Mouse (Mus musculus): ENCODE measurements around the gene Scgn. TPM values are rescaled to one million over a fixed set of nuclear protein-coding genes. Genes with fewer than 3 reads are reported as not detected.

The Scgn gene
- polyA plus RNA-seq, 1 experiment from 2014 or later: not detected

DNA sequence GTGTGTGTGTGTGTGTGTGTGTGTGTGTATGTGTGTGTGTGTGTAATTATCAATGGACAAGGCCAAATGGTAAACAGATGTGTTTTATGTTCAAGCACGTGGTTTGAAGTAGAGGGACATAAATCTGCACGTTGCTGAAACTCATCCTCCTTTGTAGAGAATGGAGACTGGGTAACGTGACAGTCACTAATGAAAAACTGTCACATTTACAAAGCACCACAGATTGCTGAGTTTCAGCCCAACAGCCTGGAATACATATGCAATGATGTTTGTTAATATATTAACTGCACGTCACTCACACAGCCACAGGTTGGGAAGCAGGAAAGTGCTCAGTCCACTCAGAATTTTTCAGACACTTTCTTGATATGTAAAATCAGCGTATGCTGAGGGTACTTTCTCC is 563 bp downstream of the Scgn start:
- no peak for ATAC-seq (ENCODE audit: insufficient number of reproducible peaks, low FRiP score, low TSS enrichment, low read depth)
- Histone ChIP-seq H3K27ac (no peak overlapping the region), H3K9me3 (no peaks in the 10 kb centered on the region), H3K36me3 (no peaks in the 10 kb centered on the region), H3K9ac (no peak overlapping the region), H3K4me2 (no peak overlapping the region), H3K27me3 (peaks cover 17% of the 10 kb centered on the region), H3K4me1 (no peaks in the 10 kb centered on the region; the same call in 1 of the 2 replicates), H3K4me3 (no peak overlapping the region)
- 13% methylated on average over 5 of the region's 5 CpGs for WGBS

DNA sequence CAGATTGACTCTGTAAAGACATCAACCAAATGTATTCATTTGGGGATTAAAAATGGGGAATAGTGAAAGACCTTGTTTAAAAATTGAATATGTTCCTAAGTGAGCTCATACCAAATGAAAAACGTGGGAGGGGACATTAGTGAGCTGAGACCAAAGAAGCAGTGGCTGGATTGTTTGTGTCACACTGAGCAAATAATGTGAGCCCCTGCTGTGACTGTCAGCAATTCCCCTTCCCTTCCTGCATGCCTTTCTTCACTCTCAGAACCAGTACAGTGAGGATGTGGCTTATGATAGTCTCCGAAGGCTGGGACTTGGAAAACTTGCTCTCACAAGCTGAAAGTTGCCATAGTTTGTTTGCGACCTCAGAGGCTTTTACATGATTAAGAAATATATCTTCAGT is 5.9 kb downstream of the Scgn start:
- Histone ChIP-seq H3K4me2 (no peak overlapping the region), H3K4me3 (no peak overlapping the region), H3K9me3 (no peaks in the 10 kb centered on the region), H3K36me3 (no peaks in the 10 kb centered on the region), H3K27ac (no peak overlapping the region), H3K27me3 (no peaks in the 10 kb centered on the region), H3K4me1 (no peaks in the 10 kb centered on the region), H3K9ac (no peak overlapping the region)
- ATAC-seq (ENCODE audit: insufficient number of reproducible peaks, low FRiP score, low TSS enrichment, low read depth): no peak
- WGBS: 45% methylated on average over 3 of the region's 3 CpGs

DNA sequence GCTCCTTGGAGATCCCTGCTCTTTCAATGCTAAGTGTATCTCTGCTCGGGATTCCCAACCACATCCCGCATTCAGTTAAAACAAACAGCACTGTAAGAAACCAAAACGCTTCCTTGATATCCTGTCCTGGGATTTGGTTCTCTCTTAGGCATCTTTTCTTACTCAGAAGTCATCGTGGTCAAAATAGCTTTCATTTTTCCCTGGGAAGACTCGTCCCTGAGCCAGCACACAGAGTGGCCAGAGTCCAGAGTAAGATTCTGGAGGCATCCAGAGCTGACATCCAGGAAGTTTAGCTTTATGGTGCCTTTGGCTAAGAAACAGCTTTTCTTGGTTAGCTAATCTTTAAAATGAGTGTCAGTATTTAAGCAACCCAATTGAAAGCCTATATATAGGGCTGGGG is 18.7 kb downstream of the Scgn start:
- H3K4me3 ChIP-seq: no peak overlapping the region
- ATAC-seq (ENCODE audit: insufficient number of reproducible peaks, low FRiP score, low TSS enrichment, low read depth): no peak
- no peaks in the 10 kb centered on the region for H3K27me3 ChIP-seq
- no peak overlapping the region for H3K27ac ChIP-seq
- no peaks in the 10 kb centered on the region for H3K36me3 ChIP-seq
- H3K4me2 ChIP-seq: no peak overlapping the region
- 62% methylated on average over 5 of the region's 5 CpGs for WGBS
- H3K4me1 ChIP-seq: no peaks in the 10 kb centered on the region
- no peak overlapping the region for H3K9ac ChIP-seq
- H3K9me3 ChIP-seq: no peaks in the 10 kb centered on the region

DNA sequence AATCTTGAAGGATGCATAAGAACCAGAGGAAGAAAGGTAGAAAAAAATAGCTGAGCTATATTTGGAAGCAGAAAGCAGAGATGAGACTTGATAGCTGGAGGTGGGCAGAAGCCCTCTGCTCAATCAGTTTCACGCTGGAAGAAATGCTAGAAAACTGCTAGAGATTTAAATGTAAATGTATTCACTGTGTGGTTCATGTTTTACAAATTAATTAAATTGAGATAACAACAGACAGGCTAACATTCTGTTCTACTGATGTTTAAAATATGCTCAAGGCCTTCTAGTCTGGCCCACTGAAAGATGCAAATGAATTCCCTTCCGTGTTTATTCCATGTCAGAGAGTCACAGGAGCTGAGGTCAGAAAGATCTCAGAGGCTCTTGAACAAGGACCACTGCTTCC is 19.1 kb downstream of the Scgn start:
- H3K9ac ChIP-seq: no peak overlapping the region
- no peaks in the 10 kb centered on the region for H3K36me3 ChIP-seq
- ATAC-seq (ENCODE audit: insufficient number of reproducible peaks, low FRiP score, low TSS enrichment, low read depth): no peak
- H3K27me3 ChIP-seq: no peaks in the 10 kb centered on the region
- no peak overlapping the region for H3K4me2 ChIP-seq
- H3K9me3 ChIP-seq: no peaks in the 10 kb centered on the region
- H3K27ac ChIP-seq: no peak overlapping the region
- H3K4me1 ChIP-seq: no peaks in the 10 kb centered on the region
- WGBS: 81% methylated on average over 2 of the region's 2 CpGs
- no peak overlapping the region for H3K4me3 ChIP-seq

DNA sequence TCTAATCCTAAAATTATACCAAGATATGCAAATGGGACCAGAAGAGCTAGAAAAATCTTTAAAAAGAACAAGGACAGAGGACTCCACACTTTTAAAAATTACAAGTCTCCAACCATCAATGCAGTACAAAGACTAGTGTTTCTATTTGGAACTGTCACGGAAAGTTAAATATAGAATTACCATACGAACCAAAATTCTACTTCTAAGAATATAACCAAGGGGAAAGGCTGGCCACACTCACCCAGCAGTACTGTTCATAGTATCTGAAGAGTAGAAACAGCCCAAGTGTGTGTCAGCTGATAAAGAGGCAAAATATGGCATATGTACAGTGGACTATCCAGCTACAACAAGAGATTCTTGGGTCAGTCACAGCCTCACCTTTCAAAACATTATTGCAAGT is 26.1 kb downstream of the Scgn start:
- Histone ChIP-seq H3K9ac (no peak overlapping the region), H3K9me3 (no peaks in the 10 kb centered on the region), H3K27ac (no peak overlapping the region), H3K4me1 (no peaks in the 10 kb centered on the region), H3K4me2 (no peak overlapping the region), H3K4me3 (no peak overlapping the region), H3K36me3 (no peaks in the 10 kb centered on the region), H3K27me3 (no peaks in the 10 kb centered on the region)
- WGBS: 72% methylated on average over 2 of the region's 2 CpGs
- ATAC-seq (ENCODE audit: insufficient number of reproducible peaks, low FRiP score, low TSS enrichment, low read depth): no peak

DNA sequence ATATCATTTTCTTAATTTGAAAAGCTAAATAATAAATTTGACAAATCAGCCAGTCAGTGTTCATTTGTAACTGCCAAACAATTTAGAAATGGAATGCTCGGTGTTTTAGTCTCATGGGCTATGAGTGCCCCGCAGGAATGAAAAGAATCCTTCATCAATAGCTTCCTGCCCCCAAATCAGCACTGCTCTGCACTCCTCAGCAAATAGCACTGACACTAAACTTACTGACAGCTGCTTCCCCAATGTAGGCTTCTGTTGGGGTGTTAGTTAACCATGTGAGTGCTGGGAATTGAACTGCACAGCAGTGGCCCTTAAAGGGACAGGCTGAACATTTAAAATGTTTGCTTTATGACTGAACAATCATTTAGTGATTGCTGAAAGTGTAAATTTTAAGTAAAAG is 31.2 kb downstream of the Scgn start:
- no peak for ATAC-seq (ENCODE audit: insufficient number of reproducible peaks, low FRiP score, low TSS enrichment, low read depth)
- Histone ChIP-seq H3K4me1 (no peaks in the 10 kb centered on the region), H3K9ac (no peak overlapping the region), H3K27me3 (no peaks in the 10 kb centered on the region), H3K36me3 (no peaks in the 10 kb centered on the region), H3K27ac (no peak overlapping the region), H3K4me2 (no peak overlapping the region), H3K9me3 (no peaks in the 10 kb centered on the region), H3K4me3 (no peak overlapping the region)
- WGBS: 33% methylated on average over 2 of the region's 2 CpGs

DNA sequence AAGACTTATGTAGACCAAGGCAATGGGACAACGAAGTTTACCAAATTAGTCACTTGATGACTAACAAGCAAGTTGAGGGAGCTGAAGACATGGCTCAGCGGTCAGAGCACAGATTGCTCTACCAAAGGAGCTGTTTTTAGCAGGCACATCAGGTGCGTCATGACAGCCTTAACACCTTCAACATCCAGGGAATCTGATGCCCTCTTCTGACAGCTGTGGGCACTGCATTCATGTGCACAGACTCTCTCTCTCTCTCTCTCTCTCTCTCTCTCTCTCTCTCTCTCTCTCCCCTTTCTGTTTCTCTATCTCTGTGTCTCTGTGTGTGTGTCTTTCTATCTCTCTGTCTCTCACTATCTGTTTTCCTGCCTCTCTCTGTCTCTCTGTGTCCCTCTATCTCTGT is 40.1 kb downstream of the Scgn start:
- no peaks in the 10 kb centered on the region for H3K9me3 ChIP-seq
- no peak for ATAC-seq (ENCODE audit: insufficient number of reproducible peaks, low FRiP score, low TSS enrichment, low read depth)

DNA sequence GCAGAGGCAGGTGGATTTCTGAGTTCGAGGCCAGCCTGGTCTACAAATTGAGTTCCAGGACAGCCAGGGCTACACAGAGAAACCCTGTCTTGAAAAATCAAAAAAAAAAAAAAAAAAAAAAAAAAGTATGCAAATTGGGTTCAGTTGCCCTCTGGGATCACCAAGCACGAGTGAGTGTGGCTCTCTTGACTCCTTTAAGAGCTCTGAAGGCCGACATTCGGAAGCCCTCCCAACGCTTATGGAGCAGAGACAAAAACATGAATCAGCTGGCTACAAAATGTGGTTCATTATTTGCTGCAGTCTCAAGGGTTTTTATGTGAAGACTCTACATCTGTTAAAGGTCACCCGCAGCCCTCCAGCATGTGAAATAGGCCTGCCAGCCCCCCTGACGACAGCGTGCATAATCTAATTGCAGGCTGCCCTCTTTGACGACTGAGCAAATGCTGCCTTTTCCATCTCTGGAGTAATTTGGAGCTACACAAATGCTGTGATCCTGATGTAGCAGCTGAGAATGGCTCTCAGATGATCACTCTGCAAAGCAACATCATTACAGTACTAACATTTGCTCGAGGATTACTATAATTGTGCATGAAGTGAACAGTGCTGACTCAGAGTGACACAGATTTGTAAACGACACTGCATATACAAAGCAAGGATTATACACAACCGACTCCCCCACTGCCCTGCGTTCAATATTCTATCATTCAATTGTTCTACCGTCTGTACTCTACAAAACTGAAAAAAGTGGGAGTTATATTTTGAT is 41.3 kb downstream of the Scgn start:
- H3K27me3 ChIP-seq: no peaks in the 10 kb centered on the region
- no peak overlapping the region for H3K9ac ChIP-seq
- WGBS: 44% methylated on average over 14 of the region's 14 CpGs
- H3K4me2 ChIP-seq: no peak overlapping the region
- no peak for ATAC-seq (ENCODE audit: insufficient number of reproducible peaks, low FRiP score, low TSS enrichment, low read depth)
- H3K4me1 ChIP-seq: 0 out of 2 replicates have a peak, but pooled peaks cover 3% of the 10 kb centered on the region
- no peaks in the 10 kb centered on the region for H3K36me3 ChIP-seq
- no peak overlapping the region for H3K27ac ChIP-seq
- no peak overlapping the region for H3K4me3 ChIP-seq
- no peaks in the 10 kb centered on the region for H3K9me3 ChIP-seq

More for the DNA sequence above, 40.1 kb downstream of the Scgn start:
- Histone ChIP-seq H3K27ac (no peak overlapping the region), H3K27me3 (no peaks in the 10 kb centered on the region), H3K9ac (no peak overlapping the region), H3K36me3 (no peaks in the 10 kb centered on the region), H3K4me3 (no peak overlapping the region), H3K4me2 (no peak overlapping the region), H3K4me1 (0 out of 2 replicates have a peak, but pooled peaks cover 3% of the 10 kb centered on the region)
- 72% methylated on average over 3 of the region's 3 CpGs for WGBS

DNA sequence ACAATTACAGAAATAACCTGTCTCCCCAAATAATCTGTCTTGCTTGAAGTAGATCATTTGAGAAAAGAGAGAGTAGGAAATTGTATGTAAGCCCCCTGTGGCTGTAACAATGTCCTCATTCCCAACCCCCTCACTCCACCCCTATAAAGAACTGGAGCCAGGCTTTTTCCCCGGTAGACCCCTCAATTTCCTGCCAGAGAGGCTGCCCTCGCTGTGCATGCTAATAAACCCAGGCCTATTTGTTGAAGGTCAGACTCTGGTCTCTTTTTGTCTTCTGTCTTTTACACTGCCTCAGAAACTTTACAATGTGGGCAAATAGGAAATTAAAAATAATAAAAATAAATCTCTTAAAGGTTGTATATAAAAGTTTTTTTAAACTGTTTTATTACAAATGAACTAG is 44.8 kb downstream of the Scgn start:
- Histone ChIP-seq H3K9me3 (no peaks in the 10 kb centered on the region), H3K36me3 (no peaks in the 10 kb centered on the region), H3K4me1 (0 out of 2 replicates have a peak, but pooled peaks cover 3% of the 10 kb centered on the region), H3K27ac (no peak overlapping the region), H3K4me3 (no peak overlapping the region), H3K27me3 (no peaks in the 10 kb centered on the region), H3K9ac (no peak overlapping the region), H3K4me2 (no peak overlapping the region)
- WGBS: 20% methylated on average over 2 of the region's 2 CpGs
- no peak for ATAC-seq (ENCODE audit: insufficient number of reproducible peaks, low FRiP score, low TSS enrichment, low read depth)

DNA sequence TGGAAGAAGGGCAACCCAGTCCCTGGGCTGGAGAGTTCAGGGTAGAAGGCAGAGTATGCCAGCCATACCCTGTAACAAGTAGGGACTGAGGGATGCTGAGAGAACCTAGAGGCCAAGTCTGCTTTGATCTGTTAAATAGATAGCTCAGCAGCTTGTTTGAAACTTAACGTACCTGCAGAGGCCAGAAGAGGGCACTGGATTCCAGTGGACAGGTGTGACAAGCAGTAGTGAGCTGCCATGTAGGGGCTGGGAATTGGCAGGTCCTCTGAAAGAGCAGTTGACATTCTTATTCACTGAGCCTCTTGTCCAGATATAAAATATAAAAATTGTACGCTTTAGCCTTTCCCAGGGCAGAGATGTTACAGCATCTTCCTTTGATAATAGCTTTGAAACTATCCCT is 48.2 kb downstream of the Scgn start:
- 41% methylated on average over 2 of the region's 2 CpGs for WGBS
- Histone ChIP-seq H3K36me3 (no peaks in the 10 kb centered on the region), H3K9ac (no peak overlapping the region), H3K4me1 (no peaks in the 10 kb centered on the region), H3K4me2 (no peak overlapping the region), H3K4me3 (no peak overlapping the region), H3K27me3 (no peaks in the 10 kb centered on the region), H3K27ac (no peak overlapping the region), H3K9me3 (no peaks in the 10 kb centered on the region)
- ATAC-seq (ENCODE audit: insufficient number of reproducible peaks, low FRiP score, low TSS enrichment, low read depth): no peak

DNA sequence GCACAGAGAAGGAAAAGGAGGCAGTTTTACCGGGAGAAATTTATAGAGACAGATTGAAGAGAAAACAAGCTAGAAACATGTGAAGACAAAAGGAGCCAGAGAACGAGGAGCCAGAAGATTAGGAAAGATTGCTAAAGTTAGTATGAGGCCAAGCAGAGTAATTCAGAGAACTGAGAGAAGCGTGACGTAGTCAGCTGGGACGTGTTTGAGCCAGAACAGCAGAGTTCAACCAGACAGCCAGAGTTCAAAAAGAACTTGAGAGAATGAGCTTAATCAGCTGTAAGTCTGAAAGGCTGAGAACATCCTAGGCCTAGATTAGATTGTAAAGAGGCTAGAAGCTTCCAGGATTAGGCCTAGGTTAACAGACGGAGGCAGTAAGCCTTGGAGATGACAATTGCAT is 50.7 kb downstream of the Scgn start:
- Histone ChIP-seq H3K4me3 (no peak overlapping the region), H3K9ac (no peak overlapping the region), H3K27ac (no peak overlapping the region), H3K9me3 (no peaks in the 10 kb centered on the region), H3K4me1 (no peaks in the 10 kb centered on the region), H3K27me3 (no peaks in the 10 kb centered on the region), H3K4me2 (no peak overlapping the region), H3K36me3 (no peaks in the 10 kb centered on the region)
- 47% methylated on average over 6 of the region's 6 CpGs for WGBS
- no peak for ATAC-seq (ENCODE audit: insufficient number of reproducible peaks, low FRiP score, low TSS enrichment, low read depth)

DNA sequence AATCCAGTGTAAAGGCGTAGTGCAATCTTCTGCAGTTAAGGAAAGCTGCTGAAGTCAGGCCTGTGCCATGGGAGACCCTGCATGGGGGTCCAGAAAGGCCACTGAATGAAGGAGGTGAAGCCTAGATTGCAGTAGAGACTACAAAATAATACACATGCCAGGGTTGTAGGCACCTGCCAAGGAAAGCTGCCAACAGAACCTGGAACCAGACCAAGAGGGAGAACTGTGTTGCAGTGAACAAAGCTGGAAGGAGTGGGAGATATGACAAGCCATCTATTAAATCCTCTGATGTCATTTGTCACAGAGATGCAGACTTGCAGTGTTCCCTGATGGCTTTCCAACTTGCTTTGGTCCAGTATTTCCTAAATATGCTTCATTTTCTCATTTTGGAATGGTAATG is 52.3 kb downstream of the Scgn start:
- no peaks in the 10 kb centered on the region for H3K9me3 ChIP-seq
- no peak for ATAC-seq (ENCODE audit: insufficient number of reproducible peaks, low FRiP score, low TSS enrichment, low read depth)
- no peaks in the 10 kb centered on the region for H3K36me3 ChIP-seq
- no peak overlapping the region for H3K4me3 ChIP-seq
- no peak overlapping the region for H3K27ac ChIP-seq
- no peaks in the 10 kb centered on the region for H3K27me3 ChIP-seq
- no peak overlapping the region for H3K9ac ChIP-seq
- H3K4me2 ChIP-seq: no peak overlapping the region
- H3K4me1 ChIP-seq: no peaks in the 10 kb centered on the region
- 78% methylated on average over 1 of the region's 1 CpGs for WGBS

DNA sequence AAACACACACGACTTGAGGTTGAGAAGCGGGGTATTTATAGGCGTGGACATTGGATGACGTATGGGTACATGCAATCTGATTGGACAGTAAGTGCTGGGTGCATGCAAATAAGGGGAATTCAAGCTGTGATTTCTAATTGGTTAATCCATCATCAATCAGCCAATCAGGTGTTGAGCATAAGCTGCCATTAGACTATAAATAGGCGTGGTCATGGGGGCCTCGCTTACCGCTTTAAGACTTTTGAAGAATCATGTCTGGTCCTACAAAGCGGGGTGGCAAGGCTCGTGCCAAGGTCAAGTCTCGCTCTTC is 56.8 kb downstream of the Scgn start, which contains the start of gene Hist1h2aa:
Hist1h2aa (plus strand) TSS at position 252 of the 310 bp plus-strand sequence.
- Histone ChIP-seq H3K27ac (no peak within 1 kb of the TSS), H3K4me1 (0 out of 2 replicates have a peak, but pooled peaks cover 4% of the 10 kb centered on the region), H3K9ac (no peak within 1 kb of the TSS), H3K36me3 (no peaks in the 10 kb centered on the region), H3K27me3 (no peaks in the 10 kb centered on the region), H3K9me3 (no peaks in the 10 kb centered on the region), H3K4me3 (no peak within 1 kb of the TSS), H3K4me2 (no peak within 1 kb of the TSS)
- ATAC-seq (ENCODE audit: insufficient number of reproducible peaks, low FRiP score, low TSS enrichment, low read depth): no peak
- WGBS: 91% methylated on average over 10 of the region's 10 CpGs
